Mouse (Mus musculus) embryonic facial prominence, embryonic 14.5 days (tissue): ENCODE measurements around the gene Tmtc4. TPM values are rescaled to one million over a fixed set of nuclear protein-coding genes. Genes with fewer than 3 reads are reported as not detected.

Experiments
- ATAC-seq: fragments of 200-750 bp; cut with Nextera tagmentation; 2 replicates; pipeline ENCODE4 v1.8.0; 2017; ENCODE audit warnings: low read depth, moderate number of reproducible peaks, moderate TSS enrichment
- DNase-seq: peaks from one replicate; pipeline ENCODE4 v3.0.0-alpha.2; 2015; ENCODE audit warnings: low spot score
- H3K27ac ChIP-seq: fragments of 300-500 bp; sonication (generic); replicated peaks from 2 replicates; pipeline ENCODE4 v1.5.1; 2014; ENCODE audit warnings: low read depth, mild to moderate bottlenecking, low read length, moderate library complexity
- H3K27me3 ChIP-seq: fragments of 300-500 bp; sonication (generic); replicated peaks from 2 replicates; pipeline ENCODE4 v1.6.1; 2014; ENCODE audit warnings: low read length; ENCODE audit not compliant: control insufficient read depth, insufficient read depth
- H3K36me3 ChIP-seq: fragments of 300-500 bp; sonication (generic); 2 replicates; pipeline ENCODE4 v1.6.1; 2014; ENCODE audit warnings: low read length, mixed read lengths; ENCODE audit not compliant: control insufficient read depth, insufficient read depth
- H3K4me1 ChIP-seq: fragments of 300-500 bp; sonication (generic); 2 replicates; pipeline ENCODE4 v1.6.1; 2014; ENCODE audit warnings: antibody characterized with exemption, low read length; ENCODE audit not compliant: control insufficient read depth, insufficient read depth
- H3K4me2 ChIP-seq: fragments of 300-500 bp; sonication (generic); 2 replicates; pipeline ENCODE4 v1.6.1; 2014; ENCODE audit warnings: low read depth, mild to moderate bottlenecking, low read length, moderate library complexity, mixed read lengths
- H3K4me3 ChIP-seq: fragments of 300-500 bp; sonication (generic); 2 replicates; pipeline ENCODE4 v1.5.1; 2014; ENCODE audit warnings: low read depth, mild to moderate bottlenecking, low read length
- H3K9ac ChIP-seq: fragments of 300-500 bp; sonication (generic); 2 replicates; pipeline ENCODE4 v1.6.1; 2014; ENCODE audit warnings: low read depth, mild to moderate bottlenecking, low read length, moderate library complexity, mixed read lengths
- H3K9me3 ChIP-seq: fragments of 300-500 bp; sonication (generic); 2 replicates; pipeline ENCODE4 v1.6.1; 2016; ENCODE audit warnings: low read length; ENCODE audit not compliant: control insufficient read depth
- WGBS: fragments of 180-500 bp; shearing (Covaris S2); extraction: QIAGEN DNeasy Blood & Tissue Kit; methylation state at CpG from one replicate; pipeline ENCODE4 v1.1.7; 2014; 5-methylcytosine and 5-hydroxymethylcytosine counted together
- polyA plus RNA-seq: library from polyadenylated mRNA; unstranded; fragments of >200 nt; fragmentation: Nextera tagmentation; extraction: Ambion mirVana; gene quantifications from 2 replicates; pipeline ENCODE4 v1.2.1, GENCODE M21; 2014

Gene Tmtc4
- polyA plus RNA-seq, 1 experiment from 2014 or later = 26.2 TPM

- peak; percentile 80 for ATAC-seq
- WGBS = 24% methylated on average over 1 of the region's 1 CpGs
Observed at GRCm38 (mm10) chr14:122953331-122953730, 30.5 kb downstream of the Tmtc4 start.

GRCm38 (mm10) chr14:122952556-122952955, 31.3 kb downstream of the Tmtc4 start:
- Histone ChIP-seq H3K9ac (no peak overlapping the region), H3K4me1 (no peaks in the 10 kb centered on the region), H3K36me3 (peaks cover 14% of the 10 kb centered on the region), H3K9me3 (no peaks in the 10 kb centered on the region), H3K27me3 (no peaks in the 10 kb centered on the region), H3K4me3 (no peak overlapping the region), H3K27ac (no peak overlapping the region), H3K4me2 (no peak overlapping the region)
- no peak for ATAC-seq
- 73% methylated on average over 1 of the region's 1 CpGs for WGBS
- DNase-seq = no peak

More at GRCm38 (mm10) chr14:122953331-122953730, 30.5 kb downstream of the Tmtc4 start:
- Histone ChIP-seq H3K9ac (no peak overlapping the region), H3K4me3 (no peak overlapping the region), H3K27ac (no peak overlapping the region), H3K36me3 (peaks cover 10% of the 10 kb centered on the region), H3K4me2 (no peak overlapping the region), H3K4me1 (no peaks in the 10 kb centered on the region), H3K27me3 (no peaks in the 10 kb centered on the region), H3K9me3 (no peaks in the 10 kb centered on the region)
- DNase-seq = peak; percentile 75

GRCm38 (mm10) chr14:122951676-122952445, 32.0 kb downstream of the Tmtc4 start:
- WGBS = 69% methylated on average over 6 of the region's 6 CpGs
- Histone ChIP-seq H3K9me3 (no peaks in the 10 kb centered on the region), H3K36me3 (peaks cover 18% of the 10 kb centered on the region), H3K4me3 (no peak overlapping the region), H3K9ac (no peak overlapping the region), H3K27ac (no peak overlapping the region), H3K4me1 (no peaks in the 10 kb centered on the region), H3K4me2 (no peak overlapping the region), H3K27me3 (no peaks in the 10 kb centered on the region)
- no peak for ATAC-seq
- DNase-seq = no peak

GRCm38 (mm10) chr14:122950915-122951314, 32.9 kb downstream of the Tmtc4 start:
- Histone ChIP-seq H3K4me3 (no peak overlapping the region), H3K27ac (no peak overlapping the region), H3K4me2 (no peak overlapping the region), H3K4me1 (no peaks in the 10 kb centered on the region), H3K36me3 (peaks cover 21% of the 10 kb centered on the region), H3K27me3 (no peaks in the 10 kb centered on the region), H3K9ac (no peak overlapping the region), H3K9me3 (no peaks in the 10 kb centered on the region)
- DNase-seq = no peak
- no peak for ATAC-seq
- WGBS = 83% methylated on average over 1 of the region's 1 CpGs

GRCm38 (mm10) chr14:122943475-122943853, 40.4 kb downstream of the Tmtc4 start:
- DNase-seq (no peak), ATAC-seq (no peak)

GRCm38 (mm10) chr14:122942757-122943474, 40.9 kb downstream of the Tmtc4 start:
- 69% methylated on average over 4 of the region's 4 CpGs for WGBS
- peak; percentile 23 for DNase-seq
- H3K4me1 ChIP-seq = no peaks in the 10 kb centered on the region

More at GRCm38 (mm10) chr14:122943475-122943853, 40.4 kb downstream of the Tmtc4 start:
- H3K4me3 ChIP-seq = no peak overlapping the region
- 95% methylated on average over 3 of the region's 3 CpGs for WGBS
- peaks cover 64% of the 10 kb centered on the region for H3K36me3 ChIP-seq
- no peaks in the 10 kb centered on the region for H3K27me3 ChIP-seq
- H3K9ac ChIP-seq = no peak overlapping the region
- H3K9me3 ChIP-seq = no peaks in the 10 kb centered on the region
- H3K4me2 ChIP-seq = no peak overlapping the region
- no peak overlapping the region for H3K27ac ChIP-seq
- H3K4me1 ChIP-seq = no peaks in the 10 kb centered on the region

GRCm38 (mm10) chr14:122936460-122936859, 47.4 kb downstream of the Tmtc4 start:
- H3K4me1 ChIP-seq = no peaks in the 10 kb centered on the region
- H3K36me3 ChIP-seq = peaks cover 36% of the 10 kb centered on the region
- no peak overlapping the region for H3K9ac ChIP-seq
- no peak for ATAC-seq
- H3K4me3 ChIP-seq = no peak overlapping the region
- no peaks in the 10 kb centered on the region for H3K9me3 ChIP-seq
- no peak for DNase-seq
- H3K27me3 ChIP-seq = no peaks in the 10 kb centered on the region
- no peak overlapping the region for H3K4me2 ChIP-seq
- H3K27ac ChIP-seq = no peak overlapping the region
- WGBS = 83% methylated on average over 1 of the region's 1 CpGs

More at GRCm38 (mm10) chr14:122942757-122943474, 40.9 kb downstream of the Tmtc4 start:
- Histone ChIP-seq H3K9ac (no peak overlapping the region), H3K4me3 (no peak overlapping the region), H3K9me3 (no peaks in the 10 kb centered on the region), H3K4me2 (no peak overlapping the region), H3K27ac (no peak overlapping the region), H3K36me3 (peaks cover 63% of the 10 kb centered on the region), H3K27me3 (no peaks in the 10 kb centered on the region)
- ATAC-seq = no peak

GRCm38 (mm10) chr14:122920011-122920410, 63.8 kb downstream of the Tmtc4 start:
- Histone ChIP-seq H3K27me3 (no peaks in the 10 kb centered on the region), H3K4me2 (no peak overlapping the region), H3K9me3 (no peaks in the 10 kb centered on the region), H3K27ac (no peak overlapping the region), H3K4me1 (no peaks in the 10 kb centered on the region), H3K4me3 (no peak overlapping the region), H3K9ac (no peak overlapping the region), H3K36me3 (peaks cover 33% of the 10 kb centered on the region)
- 64% methylated on average over 5 of the region's 5 CpGs for WGBS
- DNase-seq (no peak), ATAC-seq (no peak)
